Mouse (Mus musculus) kidney, postnatal 10 days (tissue): ENCODE data around the gene Slc6a16.

Experiments
- DNase-seq: peaks from one replicate; pipeline ENCODE4 v3.0.0; 2021; ENCODE audit warnings: mixed read lengths

Gene Slc6a16

DNA sequence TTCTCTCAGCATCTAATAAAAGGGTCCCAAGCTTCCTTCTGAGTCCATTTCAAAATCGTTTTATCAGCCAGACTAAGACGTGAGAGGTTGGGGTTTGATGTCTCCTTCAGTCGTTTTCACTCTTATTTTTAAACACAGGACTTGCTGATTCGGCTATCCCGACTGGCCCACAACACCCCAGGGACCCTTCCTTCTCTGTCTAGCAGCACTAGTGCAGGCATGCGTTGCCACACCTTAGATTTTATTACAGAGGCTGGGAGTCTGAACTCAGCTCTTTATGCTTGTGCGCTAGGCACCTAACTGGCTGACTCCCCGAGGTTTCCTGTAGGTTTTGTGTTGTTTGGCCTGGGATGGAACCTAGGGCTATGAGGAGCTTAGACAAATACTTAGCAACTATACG lies 72.6 kb downstream of the Slc6a16 start:
- DNase-seq, result no peak

DNA sequence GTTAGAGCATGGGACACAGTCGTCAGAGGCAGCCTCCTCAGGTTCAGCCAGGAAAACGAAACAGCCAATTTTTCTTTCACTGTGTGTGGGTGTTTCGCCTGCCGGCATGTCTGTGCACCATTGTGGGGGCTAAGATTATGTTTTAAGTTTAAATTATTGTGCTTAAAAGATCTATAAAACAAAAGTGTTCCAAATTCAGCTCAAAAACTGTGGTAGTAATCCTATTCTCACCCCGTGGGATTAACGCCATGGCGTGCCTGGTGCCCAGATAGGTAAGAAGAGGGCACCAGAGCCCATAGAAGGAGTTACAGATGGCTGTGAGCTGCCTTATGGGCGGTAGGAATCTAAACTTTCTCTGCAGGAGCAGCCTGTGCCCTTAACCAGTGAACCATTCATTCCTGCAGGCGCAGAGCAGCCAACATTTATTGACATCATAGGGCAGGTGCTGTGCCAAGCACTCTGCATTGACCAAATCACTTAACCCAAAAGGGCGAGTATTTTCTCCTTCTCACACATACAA lies 74.4 kb downstream of the Slc6a16 start:
- no peak for DNase-seq

DNA sequence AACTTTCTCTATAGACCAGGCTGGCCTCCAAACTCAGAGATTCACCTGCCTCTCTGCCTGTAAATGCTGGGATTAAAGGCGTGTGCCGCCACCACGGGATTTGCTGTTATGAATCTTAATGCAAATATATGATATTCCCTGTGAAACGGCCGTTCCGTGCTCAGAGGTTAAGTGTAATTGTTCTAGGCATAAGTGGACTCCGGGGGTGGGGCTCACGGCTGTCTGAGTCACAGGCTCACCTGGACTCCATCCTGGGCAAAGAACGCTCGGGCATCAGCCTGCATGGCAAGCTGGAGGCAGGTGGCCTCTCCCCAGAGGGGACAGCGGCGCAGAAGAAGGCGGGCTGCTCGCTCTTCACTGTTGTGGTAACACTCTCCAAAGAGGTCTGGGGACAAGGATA lies 75.7 kb downstream of the Slc6a16 start:
- no peak for DNase-seq

DNA sequence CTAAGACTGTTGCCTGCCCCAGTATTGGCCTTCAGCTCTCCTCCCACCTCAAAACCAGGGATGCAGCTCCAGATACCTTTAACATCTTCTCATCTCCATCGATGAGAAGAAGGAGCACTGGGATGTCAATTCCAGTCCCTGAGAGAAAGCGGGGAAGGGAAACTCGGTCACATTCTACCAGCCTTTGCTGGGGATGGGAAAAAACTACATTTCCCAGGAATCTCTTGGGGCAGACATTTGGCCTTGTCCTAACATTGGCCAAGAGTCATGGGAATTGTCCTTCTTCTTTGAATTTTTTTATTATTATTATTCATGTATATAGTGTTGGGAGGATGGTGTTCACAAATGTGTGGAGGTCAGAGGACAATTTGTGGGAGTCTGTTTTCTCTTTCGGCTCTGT lies 81.4 kb downstream of the Slc6a16 start:
- DNase-seq, result no peak
